Mouse (Mus musculus): ENCODE data around the gene Pik3ip1.
A peak's percentile ranks its signal among the peaks of the same experiment; 100 is the strongest.

The Pik3ip1 gene

DNA sequence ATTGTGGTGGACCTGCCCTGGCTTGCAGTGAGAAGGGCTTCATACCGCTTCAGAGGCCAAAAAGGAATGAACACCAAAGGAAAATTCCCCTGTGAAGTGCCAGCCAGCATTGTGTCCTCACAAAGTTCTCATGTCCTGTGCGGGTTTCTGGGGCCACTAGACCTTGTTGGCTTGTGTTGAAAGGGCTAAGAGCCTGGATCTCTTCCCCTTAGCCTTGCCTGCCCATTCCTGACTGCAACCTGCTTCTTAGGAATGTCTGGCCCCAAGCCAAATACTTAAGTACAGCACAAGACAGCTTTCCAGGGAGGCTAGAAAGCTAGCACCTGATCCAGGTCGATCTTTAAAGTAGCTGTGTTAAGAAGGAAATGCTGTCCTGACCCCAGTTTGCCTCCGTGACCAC lies 27.4 kb upstream of the Pik3ip1 start:
- no peak for DNase-seq (ENCODE audit: low spot score)

- DNase-seq (ENCODE audit: low spot score): no peak
Observed at GRCm38 (mm10) chr11:3305821-3306220, 24.4 kb upstream of the Pik3ip1 start.

DNA sequence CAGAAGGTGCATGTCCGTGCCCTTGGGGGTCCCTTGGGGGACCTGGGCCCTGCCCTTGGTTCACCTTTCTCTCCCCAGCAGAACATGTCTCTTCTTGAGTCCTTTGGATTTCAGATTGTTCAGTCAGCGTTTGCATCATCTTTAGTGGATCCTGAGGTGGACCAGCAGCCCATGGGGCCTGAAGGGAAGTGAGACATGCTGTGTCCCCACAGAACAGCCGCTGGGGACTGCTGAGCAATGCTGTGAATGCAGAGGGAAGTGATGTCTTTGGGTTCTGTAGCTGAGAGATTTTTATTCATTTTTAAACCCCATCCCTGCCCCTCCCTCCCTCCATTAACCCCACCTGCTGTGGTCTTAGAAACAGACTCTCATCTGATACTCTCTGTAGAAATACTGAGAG lies 22.3 kb upstream of the Pik3ip1 start:
- DNase-seq (ENCODE audit: low spot score): no peak

DNA sequence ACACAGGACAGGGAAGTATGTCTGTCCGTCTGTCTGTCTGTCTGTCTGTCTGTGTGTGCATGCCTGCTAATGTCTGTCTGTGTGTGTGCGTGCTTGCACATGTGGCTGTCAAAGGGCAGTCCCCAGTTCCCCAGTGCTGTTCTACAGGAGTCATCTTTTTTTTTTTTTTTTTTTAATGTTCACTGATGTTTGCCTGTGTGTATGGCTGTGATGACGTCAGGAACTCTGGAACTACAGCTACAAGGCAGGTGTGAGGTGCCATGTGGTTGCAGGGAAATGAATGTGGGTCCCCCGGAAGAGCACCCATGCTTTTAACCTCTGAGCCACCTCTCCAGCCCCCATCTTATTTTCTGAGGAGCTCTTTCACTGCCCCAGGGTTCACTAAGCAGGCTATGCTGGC lies 20.3 kb upstream of the Pik3ip1 start:
- DNase-seq (ENCODE audit: low spot score): no peak

- no peak for DNase-seq (ENCODE audit: low spot score)
Observed at GRCm38 (mm10) chr11:3310789-3311585, 19.2 kb upstream of the Pik3ip1 start.

GRCm38 (mm10) chr11:3311586-3312347 lies 18.4 kb upstream of the Pik3ip1 start:
- DNase-seq (ENCODE audit: low spot score): no peak

GRCm38 (mm10) chr11:3313294-3313693 lies 16.9 kb upstream of the Pik3ip1 start:
- DNase-seq (ENCODE audit: low spot score): no peak

GRCm38 (mm10) chr11:3314148-3314547 lies 16.1 kb upstream of the Pik3ip1 start:
- DNase-seq (ENCODE audit: low spot score): no peak

DNA sequence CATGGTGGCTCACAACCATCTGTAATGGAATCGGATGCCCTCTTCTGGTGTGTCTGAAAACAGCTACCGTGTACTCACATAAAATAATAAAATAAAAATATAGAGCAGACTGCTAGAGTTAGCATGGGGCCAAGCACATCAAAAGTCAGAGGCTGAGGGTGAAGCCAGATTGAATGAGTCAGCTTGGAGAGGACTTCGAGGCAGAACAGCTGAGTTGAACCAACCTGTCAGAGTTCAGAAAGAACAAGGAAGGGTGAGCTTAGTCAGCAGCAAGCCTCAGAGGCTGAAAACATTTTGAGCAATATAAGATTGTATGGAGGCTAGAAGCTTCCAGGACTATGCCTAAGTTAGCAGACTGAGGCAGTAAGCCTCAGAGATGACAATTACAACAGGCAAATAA lies 11.9 kb upstream of the Pik3ip1 start:
- DNase-seq (ENCODE audit: low spot score): no peak

GRCm38 (mm10) chr11:3328271-3328670 lies 1.9 kb upstream of the Pik3ip1 start:
- no peak for DNase-seq (ENCODE audit: low spot score)

- DNase-seq (ENCODE audit: low spot score): no peak
Observed at GRCm38 (mm10) chr11:3328806-3329775, 1.1 kb upstream of the Pik3ip1 start.

- DNase-seq (ENCODE audit: low spot score): peak; percentile 52
Observed at GRCm38 (mm10) chr11:3330566-3330965, 365 bp downstream of the Pik3ip1 start.

DNA sequence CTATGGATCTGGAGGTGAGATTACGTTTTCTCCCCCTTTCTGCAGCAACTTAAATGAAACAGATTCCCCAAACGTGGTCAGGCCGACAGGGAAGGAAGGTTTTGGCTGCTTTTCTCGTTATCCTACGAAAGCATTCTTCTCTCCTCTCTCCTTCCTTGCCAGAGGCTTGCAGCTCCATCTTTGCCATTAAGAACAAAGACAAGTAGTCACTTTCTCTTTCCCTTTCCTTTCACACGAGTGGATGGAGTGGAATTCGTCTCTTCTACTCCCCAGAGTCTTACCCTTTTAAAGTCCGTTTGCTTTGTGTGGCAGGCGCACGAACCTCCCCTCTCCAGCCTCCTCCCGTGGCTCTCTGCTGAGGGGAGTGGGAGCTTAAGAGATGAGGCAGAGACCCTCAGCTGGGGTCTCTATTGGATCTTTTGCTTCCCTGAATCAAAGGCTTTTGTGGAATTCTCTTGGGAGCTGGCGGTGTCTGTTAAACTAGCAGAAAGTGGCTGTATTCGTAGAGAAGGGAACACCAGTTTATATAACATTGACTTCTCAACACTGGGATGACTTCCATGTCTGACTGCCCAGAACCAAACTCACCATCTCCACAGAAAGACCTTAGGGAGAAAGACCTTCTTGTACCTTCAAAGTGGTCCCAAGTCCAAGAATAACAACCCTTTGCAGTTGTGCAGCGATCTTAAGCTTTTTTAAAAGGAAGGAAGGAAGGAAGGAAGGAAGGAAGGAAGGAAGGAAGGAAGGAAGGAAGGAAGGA lies 970 bp downstream of the Pik3ip1 start:
- no peak for DNase-seq (ENCODE audit: low spot score)

- DNase-seq (ENCODE audit: low spot score): peak; percentile 70
Observed at GRCm38 (mm10) chr11:3331756-3332642, 1.8 kb downstream of the Pik3ip1 start.

GRCm38 (mm10) chr11:3333111-3333695 lies 3.0 kb downstream of the Pik3ip1 start:
- DNase-seq (ENCODE audit: low spot score): no peak

DNA sequence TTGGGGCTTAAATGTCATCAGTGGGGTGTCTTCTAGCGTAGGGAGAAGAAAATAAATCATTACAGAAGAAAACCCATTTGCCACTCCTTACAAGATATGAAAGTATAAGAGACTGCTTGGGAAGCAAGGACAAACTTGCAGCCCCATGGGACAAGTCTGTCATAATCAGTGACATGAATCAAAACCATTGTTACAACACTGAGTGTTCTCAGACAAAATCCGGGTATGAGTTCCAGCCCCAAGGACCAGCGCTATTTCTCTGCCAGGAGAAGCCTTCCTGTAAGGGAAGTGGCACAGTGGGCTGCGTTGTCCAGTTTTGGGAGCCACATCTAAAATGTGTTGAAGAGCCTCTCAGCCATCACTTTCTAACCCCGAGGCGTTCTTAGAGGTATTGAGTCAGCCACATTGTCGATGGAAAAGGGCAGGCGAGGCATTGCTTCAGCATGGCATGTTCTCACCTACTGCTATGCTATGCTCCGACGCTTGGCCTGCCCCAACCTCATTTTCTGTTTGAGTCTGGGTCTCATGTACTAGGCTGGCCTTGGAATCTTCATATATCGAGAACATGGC lies 4.0 kb downstream of the Pik3ip1 start:
- no peak for DNase-seq (ENCODE audit: low spot score)

DNA sequence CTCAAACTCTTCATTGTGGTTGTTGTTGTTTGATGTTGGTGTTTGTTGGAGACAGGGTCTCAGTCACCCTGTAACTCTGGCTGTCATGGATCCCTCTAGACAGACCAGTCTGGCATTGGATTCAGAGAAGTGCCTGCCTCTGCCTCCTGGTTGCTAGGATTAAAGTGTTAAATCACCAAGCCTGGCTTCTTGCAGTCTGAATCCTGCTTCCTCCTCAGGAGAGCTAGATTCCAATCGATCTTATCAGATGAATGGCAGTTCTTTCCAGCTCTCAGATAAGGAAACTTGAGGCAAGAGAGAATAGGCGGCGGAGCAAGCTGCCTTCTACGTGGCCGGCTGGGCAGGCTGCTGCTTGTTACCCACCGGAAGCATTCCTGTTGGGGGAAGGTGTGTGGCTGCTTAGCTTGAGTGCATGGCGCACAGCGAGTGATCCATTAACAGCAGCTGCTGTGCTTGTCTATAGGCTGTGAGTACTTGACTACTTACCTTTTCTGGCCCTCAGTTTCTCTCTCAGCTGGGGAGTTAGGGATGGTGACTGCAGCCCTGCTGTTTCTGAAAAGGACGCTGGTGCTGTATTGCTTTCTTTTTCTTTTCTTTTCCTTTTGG lies 4.6 kb downstream of the Pik3ip1 start:
- DNase-seq (ENCODE audit: low spot score): no peak

GRCm38 (mm10) chr11:3335651-3336216 lies 5.5 kb downstream of the Pik3ip1 start:
- no peak for DNase-seq (ENCODE audit: low spot score)

GRCm38 (mm10) chr11:3336602-3337001 lies 6.4 kb downstream of the Pik3ip1 start:
- no peak for DNase-seq (ENCODE audit: low spot score)
